Mouse (Mus musculus) erythroblast, embryonic 14.5 days (primary cell): ENCODE results near the gene Loxl4.

Experiments used
- GATA1 ChIP-seq: IDR thresholded peaks from 2 replicates; pipeline ENCODE4 v1.6.1; 2012; ENCODE audit warnings: low read length, inconsistent platforms, mixed read lengths
- TAL1 ChIP-seq: IDR thresholded peaks from 3 replicates; pipeline ENCODE4 v1.6.1; 2012; ENCODE audit warnings: low read length, inconsistent platforms, mixed read lengths

DNA sequence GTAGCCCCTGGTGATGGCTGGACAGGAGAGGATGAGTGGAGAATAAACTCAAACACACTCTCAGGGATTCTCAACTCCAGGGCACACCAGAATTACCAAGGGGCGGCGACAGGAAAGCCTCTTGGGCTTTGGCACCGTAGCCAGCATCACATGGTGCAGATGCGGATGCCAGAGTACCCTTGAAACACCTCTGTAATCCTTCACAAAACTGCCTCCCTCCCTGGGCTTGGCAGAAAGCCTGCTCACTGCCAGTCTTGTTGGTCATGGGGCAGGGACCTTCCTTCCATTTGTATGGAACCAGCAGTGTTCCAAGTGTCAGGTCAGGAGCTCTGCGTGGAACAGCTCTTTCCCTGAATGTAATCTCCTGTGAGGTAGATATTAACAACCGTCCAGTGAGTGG is 15.5 kb upstream of the Loxl4 start:
- TF ChIP-seq GATA1: no peak
- TF ChIP-seq TAL1: no peak
